Mouse (Mus musculus) heart, postnatal 36 days (tissue): ENCODE results near the gene Cst7. TPM values are rescaled to one million over a fixed set of nuclear protein-coding genes. Genes with fewer than 3 reads are reported as not detected.
"Not testable (repeated sequence)": the region's sequence is repeated elsewhere in the genome, so short reads cannot be mapped to it uniquely, and the experiment has no call there.

Experiments used
- DNase-seq, 2 experiments: peaks; one replicate each; pipeline ENCODE4 v3.0.0; 2021 to 2022
- intact Hi-C: fragments of 180-260 bp; cut with DNase I; formaldehyde crosslinking; loops from one replicate; pipeline ENCODE4 v1.15.1; 2025
- total RNA-seq, 2 experiments: library from RNA; stranded (reverse); gene quantifications; 2 replicates each; pipeline ENCODE4 v1.2.3; 2021

Cst7 gene
- not detected for total RNA-seq

- DNase-seq, result no peak
- intact Hi-C loops, result loop anchor here (10.0 kb wide), 1 partner anchor 435 kb away; no protein-coding TSS in a partner anchor
Observed at GRCm38 (mm10) chr2:150569847-150570590, at the start of gene Cst7. Cst7 (plus strand) TSS chr2:150570415.

GRCm38 (mm10) chr2:150525703-150526207 is 44.5 kb upstream of the Cst7 start:
- intact Hi-C loops, result no loop called here
- DNase-seq, result no peak

DNA sequence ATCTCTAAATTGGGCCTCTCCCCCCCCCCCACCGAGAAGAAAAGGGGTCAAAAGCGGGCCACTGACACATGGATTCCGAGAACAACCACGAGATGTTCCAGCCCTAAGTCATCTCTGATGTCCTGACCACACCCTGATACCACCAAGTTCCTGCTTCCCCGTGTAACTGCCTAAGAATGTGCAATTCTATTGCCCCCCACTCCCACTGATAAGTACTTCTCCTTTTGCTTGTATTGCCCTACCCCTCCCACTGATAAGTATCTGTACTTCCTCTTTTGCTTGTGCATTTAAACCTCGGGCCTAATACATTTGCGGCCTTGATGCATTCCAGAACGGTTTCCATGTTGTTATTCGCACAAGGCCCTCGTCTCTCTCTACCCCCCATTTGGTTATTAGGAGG is 20.6 kb upstream of the Cst7 start:
- intact Hi-C loops, DNase-seq: not testable (repeated sequence)

GRCm38 (mm10) chr2:150558568-150558967 is 11.6 kb upstream of the Cst7 start:
- DNase-seq, result peak in 1 of 2 experiments; percentile 8
- intact Hi-C loops, result no loop called here

GRCm38 (mm10) chr2:150567051-150567450 is 3.2 kb upstream of the Cst7 start:
- intact Hi-C loops, result loop anchor here (10.0 kb wide), 1 partner anchor 438 kb away; no protein-coding TSS in a partner anchor
- no peak for DNase-seq

DNA sequence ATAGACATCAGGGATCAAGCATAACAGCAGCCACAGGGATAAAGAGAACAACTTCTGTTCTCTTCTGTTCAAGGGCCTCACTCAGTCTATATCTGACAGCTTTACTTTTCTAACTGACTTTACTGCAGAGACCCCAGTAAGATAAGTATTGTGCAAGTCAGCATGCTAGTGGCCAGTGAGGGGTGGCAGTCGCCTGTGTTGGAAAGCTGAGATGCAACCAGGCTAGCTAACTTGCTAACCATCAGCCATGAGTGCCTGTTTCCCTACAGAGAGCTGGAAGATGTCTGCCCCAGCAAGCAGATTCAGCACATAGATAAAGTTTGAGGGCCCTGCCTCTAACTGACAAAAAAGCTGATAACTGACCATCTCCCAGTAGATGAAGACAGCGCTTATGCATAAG is 546 bp downstream of the Cst7 start:
- no peak for DNase-seq
- intact Hi-C loops, result no loop called here

GRCm38 (mm10) chr2:150572463-150572862 is 2.2 kb downstream of the Cst7 start:
- intact Hi-C loops, result no loop called here
- DNase-seq, result no peak

DNA sequence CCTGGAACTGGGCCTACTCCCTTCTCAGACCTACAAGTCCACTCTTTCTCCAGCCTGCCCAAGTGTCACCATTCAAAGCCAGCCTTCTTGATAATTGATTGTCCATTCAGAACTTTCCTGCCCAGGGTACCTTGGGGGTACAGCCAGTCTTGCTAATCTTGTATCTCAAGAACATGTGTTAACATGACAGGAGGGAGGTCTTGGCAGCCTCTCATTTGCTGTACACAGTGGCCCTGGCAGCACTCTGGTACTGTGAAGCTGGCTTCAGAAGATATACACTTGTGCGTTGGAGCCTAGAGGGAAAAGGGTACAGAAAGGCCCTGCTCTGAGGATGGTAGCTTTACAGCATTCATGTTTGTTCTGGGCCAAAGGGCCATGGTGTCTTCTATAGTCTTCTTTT is 6.0 kb downstream of the Cst7 start:
- intact Hi-C loops, result no loop called here

GRCm38 (mm10) chr2:150578603-150579002 is 8.4 kb downstream of the Cst7 start:
- intact Hi-C loops, result no loop called here
- no peak for DNase-seq

More for the DNA sequence above, 6.0 kb downstream of the Cst7 start:
- no peak for DNase-seq

GRCm38 (mm10) chr2:150579628-150580027 is 9.4 kb downstream of the Cst7 start:
- intact Hi-C loops, result no loop called here
- DNase-seq, result no peak

DNA sequence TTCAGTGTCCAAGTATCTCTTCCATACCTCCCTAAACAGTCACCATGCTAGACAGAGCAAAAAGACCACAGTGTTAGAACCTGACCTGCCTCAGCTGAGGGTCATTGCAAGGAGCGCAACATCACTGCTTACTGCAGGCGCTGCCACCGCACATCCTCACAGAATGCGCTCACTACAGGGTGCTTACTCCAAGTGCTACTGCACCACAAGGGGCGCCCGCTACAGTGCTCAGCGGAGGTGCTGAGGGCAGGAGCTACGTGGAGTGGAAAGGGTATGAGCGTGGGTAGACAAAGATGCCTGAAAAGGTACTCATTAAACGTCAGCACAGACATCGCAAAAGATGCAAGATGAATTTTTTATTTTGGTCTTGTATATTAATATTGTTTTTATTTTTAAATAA is 18.9 kb downstream of the Cst7 start:
- intact Hi-C loops, result no loop called here
- no peak for DNase-seq

DNA sequence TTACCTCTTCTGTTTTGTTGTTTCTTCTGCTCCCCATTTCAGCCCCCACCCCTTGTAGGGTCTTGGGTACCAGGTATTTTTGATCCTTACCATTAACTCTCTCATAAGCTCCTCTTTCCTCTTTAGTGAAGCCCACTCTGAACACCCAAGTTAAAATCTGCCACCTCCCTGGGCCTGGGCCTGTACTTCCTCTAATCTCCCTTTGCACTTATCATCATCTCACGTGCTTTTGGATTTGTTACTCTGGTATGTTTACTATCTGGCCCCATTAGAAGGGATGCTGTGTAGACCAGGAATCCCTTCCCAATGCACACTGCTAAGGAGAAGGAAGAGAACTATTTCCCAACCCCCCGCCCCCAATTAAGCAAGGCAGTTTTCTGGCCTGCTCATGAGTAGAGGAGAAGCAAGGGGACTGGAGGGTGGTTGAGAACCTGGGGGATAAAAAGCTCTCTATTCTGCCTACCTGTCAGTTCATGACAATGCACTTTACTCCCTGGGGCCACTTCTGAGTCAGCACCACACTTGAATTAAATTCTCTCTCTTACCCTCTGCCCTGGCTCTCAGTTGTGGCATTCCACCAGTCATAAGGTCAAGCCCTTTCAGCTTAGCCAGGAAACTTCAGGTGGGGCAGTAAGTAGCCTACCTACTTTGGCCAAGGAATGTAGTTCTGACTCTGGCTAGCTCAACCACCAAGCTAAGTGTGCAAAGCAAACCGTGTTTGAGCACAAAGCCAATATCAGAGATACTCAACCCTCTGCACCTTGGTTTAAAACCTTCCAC is 25.4 kb downstream of the Cst7 start:
- DNase-seq, result no peak
- intact Hi-C loops, result no loop called here

DNA sequence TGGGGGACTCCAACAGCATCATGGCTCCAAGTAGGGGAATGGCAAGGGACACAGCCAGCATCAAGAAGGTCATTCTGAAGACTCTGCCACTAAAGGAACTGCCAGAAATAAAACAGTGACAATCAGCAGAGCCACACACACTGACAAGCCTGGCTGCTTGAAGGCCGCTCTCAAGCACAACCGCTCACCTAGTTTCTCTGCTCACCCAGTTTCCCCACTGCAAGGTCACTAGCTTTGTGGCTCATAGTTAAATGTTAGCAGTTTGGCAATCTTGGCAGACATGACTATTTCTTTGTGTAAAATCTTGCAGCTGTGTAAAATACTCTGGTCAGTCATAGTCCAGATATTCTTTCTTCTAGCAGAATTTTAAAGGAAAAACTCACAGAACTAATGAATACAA is 30.0 kb downstream of the Cst7 start:
- DNase-seq, result no peak

DNA sequence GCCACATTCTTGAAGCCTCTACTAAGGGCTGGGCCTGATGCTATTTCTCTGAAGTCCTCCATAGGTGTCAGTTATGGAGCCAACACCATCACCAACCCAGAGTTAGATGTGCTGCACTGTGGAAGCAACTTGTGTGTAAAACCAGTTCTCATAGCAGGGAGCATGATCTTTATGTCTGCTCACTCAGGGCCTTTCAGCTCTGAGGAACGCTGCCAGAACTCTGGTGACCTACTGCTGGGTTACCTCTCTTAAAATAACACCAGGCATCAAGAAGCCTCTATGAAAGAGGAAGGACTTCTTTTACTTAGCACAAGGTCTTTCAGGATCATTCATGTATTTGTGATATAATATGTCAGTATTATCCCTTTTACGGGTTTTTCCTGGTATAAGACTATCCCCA is 32.0 kb downstream of the Cst7 start:
- intact Hi-C loops, result no loop called here
- DNase-seq, result peak in 1 of 2 experiments; percentile 25

More for the DNA sequence above, 30.0 kb downstream of the Cst7 start:
- intact Hi-C loops, result no loop called here

- intact Hi-C loops, result loop anchor here (5.0 kb wide), 4 partner anchors 182 to 397 kb away; partner anchors contain the start of genes Gins1 and Pygb
Observed at GRCm38 (mm10) chr2:150604802-150605201, 34.6 kb downstream of the Cst7 start.

GRCm38 (mm10) chr2:150607086-150607485 is 36.9 kb downstream of the Cst7 start:
- intact Hi-C loops, result loop anchor here (5.0 kb wide), 4 partner anchors 180 to 395 kb away; partner anchors contain the start of genes Gins1 and Pygb
- no peak for DNase-seq

More at GRCm38 (mm10) chr2:150604802-150605201, 34.6 kb downstream of the Cst7 start:
- DNase-seq, result no peak

DNA sequence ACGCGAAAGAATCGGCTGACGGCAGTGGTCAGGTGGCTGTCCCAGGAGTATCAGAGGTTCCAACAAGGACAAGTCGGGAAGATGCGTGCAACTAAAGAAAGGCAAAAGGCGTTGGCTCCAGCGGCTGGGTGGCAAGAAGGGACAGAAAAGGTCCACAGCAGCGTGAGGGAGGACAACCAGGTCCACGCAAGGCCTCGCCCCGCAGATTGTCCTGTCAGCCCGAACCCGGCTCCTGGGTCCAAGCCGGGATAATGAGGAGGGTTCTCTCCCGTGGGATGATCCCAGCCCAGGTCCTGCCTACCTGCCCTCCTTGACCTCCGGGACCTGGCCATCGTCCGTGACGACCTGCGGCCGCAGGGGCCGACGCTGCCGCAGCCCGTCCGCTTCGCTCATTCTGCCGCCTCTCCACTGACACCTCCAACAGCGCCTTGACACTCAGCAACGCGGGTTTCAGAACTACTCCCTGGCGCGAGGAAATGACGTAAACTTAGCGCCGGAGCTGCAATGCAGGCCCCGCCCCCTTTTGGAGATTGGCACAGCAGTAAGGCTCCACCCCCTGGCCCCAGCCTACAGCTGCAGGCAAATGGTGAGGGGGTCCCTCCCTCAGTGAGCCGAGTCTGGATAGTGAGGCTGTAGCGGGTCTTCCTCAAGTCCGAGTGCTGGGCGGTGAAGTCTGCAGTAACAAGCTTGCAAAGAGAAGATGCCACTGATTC is 38.0 kb downstream of the Cst7 start, which contains the start of gene Apmap:
Gene Apmap (minus strand): TSS at position 481 of the 713 bp plus-strand sequence.
- intact Hi-C loops, result loop anchor here (2.0 to 5.0 kb wide), 5 partner anchors 141 to 394 kb away; partner anchors contain the start of genes Entpd6, Gins1 and Pygb
- DNase-seq, result peak; percentile 97

GRCm38 (mm10) chr2:150608872-150609560 is 38.8 kb downstream of the Cst7 start:
- intact Hi-C loops, result loop anchor here (1.0 to 5.0 kb wide), 6 partner anchors 66 to 393 kb away; partner anchors contain the start of genes Entpd6, Gins1 and Pygb
- DNase-seq, result peak; percentile 54 to 66

DNA sequence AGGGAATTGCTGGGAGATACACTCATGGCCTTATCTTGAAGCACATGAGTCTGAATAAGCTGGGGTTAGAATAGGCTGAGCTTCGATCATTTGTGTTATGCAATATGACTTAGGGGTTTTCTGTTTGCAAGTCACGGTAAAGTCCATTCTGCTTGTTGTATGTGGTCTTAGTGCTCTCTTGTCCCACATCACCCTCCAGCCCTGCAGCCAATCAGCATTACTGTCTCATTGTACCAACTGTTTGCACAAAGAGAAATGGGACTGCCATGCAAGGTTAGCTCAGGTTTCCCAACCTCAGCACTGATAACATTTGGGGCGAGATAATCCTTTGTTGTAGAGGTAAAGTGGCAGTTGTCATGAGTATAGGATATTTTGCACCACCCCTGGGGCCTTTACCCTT is 39.9 kb downstream of the Cst7 start:
- no peak for DNase-seq
- intact Hi-C loops, result no loop called here

DNA sequence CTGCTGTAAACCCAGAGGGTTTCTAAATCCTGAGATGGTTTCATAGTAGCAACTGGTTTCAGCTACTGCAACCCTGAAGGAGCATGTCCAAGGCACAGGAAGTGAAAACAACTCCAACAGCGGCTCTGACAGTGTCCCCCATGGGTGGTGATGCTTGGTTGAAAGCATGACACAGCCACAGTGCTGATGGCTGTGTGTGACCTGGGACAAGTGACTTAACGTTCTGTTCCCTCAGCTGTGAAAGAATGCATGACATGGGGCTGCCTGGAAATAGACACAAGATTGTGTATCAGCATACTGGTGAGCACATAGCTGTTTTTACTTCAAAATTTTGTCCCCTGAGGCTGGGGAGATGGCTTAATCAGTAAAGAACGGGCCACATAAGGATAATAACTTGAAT is 51.5 kb downstream of the Cst7 start:
- no peak for DNase-seq
- intact Hi-C loops, result no loop called here
